Mouse (Mus musculus): ENCODE results near the gene Helb. TPM values are rescaled to one million over a fixed set of nuclear protein-coding genes. Genes with fewer than 3 reads are reported as not detected.

Helb gene
- 4.8 and 5.2 TPM in 2 replicates for polyA plus RNA-seq (2014; fragmentation: Nextera tagmentation; extraction: Ambion mirVana)

- ATAC-seq (replicated peaks; ENCODE audit: low FRiP score) (peak; percentile 99), DNase-seq (ENCODE audit: low spot score) (peak; percentile 98)
- Histone ChIP-seq H3K4me1 (replicated peaks; ENCODE audit: control insufficient read depth, insufficient read depth, low read length) (no peaks in the 10 kb centered on the region), H3K4me2 (ENCODE audit: low read depth, low read length, severe bottlenecking) (peak within 1 kb of the TSS; percentile 72), H3K36me3 (ENCODE audit: control insufficient read depth, insufficient read depth, low read length) (no peaks in the 10 kb centered on the region), H3K9ac (ENCODE audit: low read length) (peak within 1 kb of the TSS; percentile 66), H3K9me3 (ENCODE audit: control insufficient read depth, low read length) (no peaks in the 10 kb centered on the region), H3K27ac (ENCODE audit: low read depth, low read length) (peak within 1 kb of the TSS; percentile 66), H3K4me3 (ENCODE audit: low read depth, low read length) (peak within 1 kb of the TSS; percentile 67), H3K27me3 (ENCODE audit: control insufficient read depth, insufficient read depth, low read length) (no peaks in the 10 kb centered on the region)
- under 1% methylated on average over 55 of the region's 55 CpGs for WGBS
These were observed at the start of gene Helb for GRCm38 (mm10) chr10:120112507-120113396. Gene Helb, minus strand, starts transcription at chr10:120112987.

- H3K27me3 ChIP-seq (ENCODE audit: control insufficient read depth, insufficient read depth, low read length), result no peaks in the 10 kb centered on the region
- ATAC-seq (replicated peaks; ENCODE audit: low FRiP score), result no peak
- H3K9ac ChIP-seq (ENCODE audit: low read length), result no peak overlapping the region
- no peak overlapping the region for H3K4me3 ChIP-seq (ENCODE audit: low read depth, low read length)
- no peaks in the 10 kb centered on the region for H3K4me1 ChIP-seq (replicated peaks; ENCODE audit: control insufficient read depth, insufficient read depth, low read length)
- H3K27ac ChIP-seq (ENCODE audit: low read depth, low read length), result no peak overlapping the region
- WGBS, result 90% methylated on average over 9 of the region's 9 CpGs
- no peaks in the 10 kb centered on the region for H3K36me3 ChIP-seq (ENCODE audit: control insufficient read depth, insufficient read depth, low read length)
- no peaks in the 10 kb centered on the region for H3K9me3 ChIP-seq (ENCODE audit: control insufficient read depth, low read length)
- no peak for DNase-seq (ENCODE audit: low spot score)
- H3K4me2 ChIP-seq (ENCODE audit: low read depth, low read length, severe bottlenecking), result no peak overlapping the region
These were observed 47.7 kb upstream of the Helb start for GRCm38 (mm10) chr10:120160533-120160932.

GRCm38 (mm10) chr10:120153911-120154310, 41.1 kb upstream of the Helb start:
- no peaks in the 10 kb centered on the region for H3K36me3 ChIP-seq (ENCODE audit: control insufficient read depth, insufficient read depth, low read length)
- no peak for ATAC-seq (replicated peaks; ENCODE audit: low FRiP score)
- no peak overlapping the region for H3K9ac ChIP-seq (ENCODE audit: low read length)
- no peaks in the 10 kb centered on the region for H3K27me3 ChIP-seq (ENCODE audit: control insufficient read depth, insufficient read depth, low read length)
- no peak overlapping the region for H3K4me3 ChIP-seq (ENCODE audit: low read depth, low read length)
- DNase-seq (ENCODE audit: low spot score), result no peak
- no peak overlapping the region for H3K4me2 ChIP-seq (ENCODE audit: low read depth, low read length, severe bottlenecking)
- H3K4me1 ChIP-seq (replicated peaks; ENCODE audit: control insufficient read depth, insufficient read depth, low read length), result no peaks in the 10 kb centered on the region
- no peaks in the 10 kb centered on the region for H3K9me3 ChIP-seq (ENCODE audit: control insufficient read depth, low read length)
- no peak overlapping the region for H3K27ac ChIP-seq (ENCODE audit: low read depth, low read length)
- 91% methylated on average over 2 of the region's 2 CpGs for WGBS

- no peaks in the 10 kb centered on the region for H3K36me3 ChIP-seq (ENCODE audit: control insufficient read depth, insufficient read depth, low read length)
- no peak overlapping the region for H3K27ac ChIP-seq (ENCODE audit: low read depth, low read length)
- no peak overlapping the region for H3K4me3 ChIP-seq (ENCODE audit: low read depth, low read length)
- H3K4me2 ChIP-seq (ENCODE audit: low read depth, low read length, severe bottlenecking), result no peak overlapping the region
- WGBS, result 95% methylated on average over 7 of the region's 7 CpGs
- no peaks in the 10 kb centered on the region for H3K9me3 ChIP-seq (ENCODE audit: control insufficient read depth, low read length)
- DNase-seq (ENCODE audit: low spot score), result no peak
- no peaks in the 10 kb centered on the region for H3K27me3 ChIP-seq (ENCODE audit: control insufficient read depth, insufficient read depth, low read length)
- H3K9ac ChIP-seq (ENCODE audit: low read length), result no peak overlapping the region
- no peaks in the 10 kb centered on the region for H3K4me1 ChIP-seq (replicated peaks; ENCODE audit: control insufficient read depth, insufficient read depth, low read length)
- ATAC-seq (replicated peaks; ENCODE audit: low FRiP score), result no peak
These were observed 38.9 kb upstream of the Helb start for GRCm38 (mm10) chr10:120151672-120152071.

- Histone ChIP-seq H3K9ac (ENCODE audit: low read length) (no peak overlapping the region), H3K4me1 (replicated peaks; ENCODE audit: control insufficient read depth, insufficient read depth, low read length) (no peaks in the 10 kb centered on the region), H3K27me3 (ENCODE audit: control insufficient read depth, insufficient read depth, low read length) (no peaks in the 10 kb centered on the region), H3K36me3 (ENCODE audit: control insufficient read depth, insufficient read depth, low read length) (no peaks in the 10 kb centered on the region), H3K9me3 (ENCODE audit: control insufficient read depth, low read length) (peaks cover 4% of the 10 kb centered on the region; the same call in 1 of the 2 replicates), H3K4me2 (ENCODE audit: low read depth, low read length, severe bottlenecking) (no peak overlapping the region), H3K4me3 (ENCODE audit: low read depth, low read length) (no peak overlapping the region), H3K27ac (ENCODE audit: low read depth, low read length) (no peak overlapping the region)
- DNase-seq (ENCODE audit: low spot score) (no peak), ATAC-seq (replicated peaks; ENCODE audit: low FRiP score) (no peak)
- WGBS, result 75% methylated on average over 10 of the region's 10 CpGs
These were observed 28.2 kb upstream of the Helb start for GRCm38 (mm10) chr10:120140916-120141516.

GRCm38 (mm10) chr10:120140193-120140592, 27.4 kb upstream of the Helb start:
- Histone ChIP-seq H3K4me1 (replicated peaks; ENCODE audit: control insufficient read depth, insufficient read depth, low read length) (no peaks in the 10 kb centered on the region), H3K9me3 (ENCODE audit: control insufficient read depth, low read length) (peaks cover 4% of the 10 kb centered on the region; the same call in 1 of the 2 replicates), H3K9ac (ENCODE audit: low read length) (no peak overlapping the region), H3K4me3 (ENCODE audit: low read depth, low read length) (no peak overlapping the region), H3K27me3 (ENCODE audit: control insufficient read depth, insufficient read depth, low read length) (no peaks in the 10 kb centered on the region), H3K4me2 (ENCODE audit: low read depth, low read length, severe bottlenecking) (no peak overlapping the region), H3K36me3 (ENCODE audit: control insufficient read depth, insufficient read depth, low read length) (no peaks in the 10 kb centered on the region), H3K27ac (ENCODE audit: low read depth, low read length) (no peak overlapping the region)
- DNase-seq (ENCODE audit: low spot score) (no peak), ATAC-seq (replicated peaks; ENCODE audit: low FRiP score) (no peak)
- 76% methylated on average over 4 of the region's 4 CpGs for WGBS

- no peaks in the 10 kb centered on the region for H3K27me3 ChIP-seq (ENCODE audit: control insufficient read depth, insufficient read depth, low read length)
- DNase-seq (ENCODE audit: low spot score) (no peak), ATAC-seq (replicated peaks; ENCODE audit: low FRiP score) (no peak)
- no peak overlapping the region for H3K27ac ChIP-seq (ENCODE audit: low read depth, low read length)
- H3K4me1 ChIP-seq (replicated peaks; ENCODE audit: control insufficient read depth, insufficient read depth, low read length), result no peaks in the 10 kb centered on the region
- WGBS, result 89% methylated on average over 12 of the region's 12 CpGs
- H3K9ac ChIP-seq (ENCODE audit: low read length), result no peak overlapping the region
- H3K4me2 ChIP-seq (ENCODE audit: low read depth, low read length, severe bottlenecking), result no peak overlapping the region
- H3K9me3 ChIP-seq (ENCODE audit: control insufficient read depth, low read length), result no peaks in the 10 kb centered on the region
- H3K4me3 ChIP-seq (ENCODE audit: low read depth, low read length), result no peak overlapping the region
- H3K36me3 ChIP-seq (ENCODE audit: control insufficient read depth, insufficient read depth, low read length), result no peaks in the 10 kb centered on the region
These were observed 23.3 kb upstream of the Helb start for GRCm38 (mm10) chr10:120136020-120136562.

- no peak overlapping the region for H3K9ac ChIP-seq (ENCODE audit: low read length)
- no peaks in the 10 kb centered on the region for H3K27me3 ChIP-seq (ENCODE audit: control insufficient read depth, insufficient read depth, low read length)
- H3K9me3 ChIP-seq (ENCODE audit: control insufficient read depth, low read length), result no peaks in the 10 kb centered on the region
- DNase-seq (ENCODE audit: low spot score), result no peak
- H3K27ac ChIP-seq (ENCODE audit: low read depth, low read length), result no peak overlapping the region
- H3K36me3 ChIP-seq (ENCODE audit: control insufficient read depth, insufficient read depth, low read length), result no peaks in the 10 kb centered on the region
- H3K4me1 ChIP-seq (replicated peaks; ENCODE audit: control insufficient read depth, insufficient read depth, low read length), result no peaks in the 10 kb centered on the region
- H3K4me3 ChIP-seq (ENCODE audit: low read depth, low read length), result no peak overlapping the region
- ATAC-seq (replicated peaks; ENCODE audit: low FRiP score), result no peak
- no peak overlapping the region for H3K4me2 ChIP-seq (ENCODE audit: low read depth, low read length, severe bottlenecking)
- WGBS, result 80% methylated on average over 11 of the region's 11 CpGs
These were observed 20.9 kb upstream of the Helb start for GRCm38 (mm10) chr10:120133697-120134096.
